Mouse (Mus musculus): Measurements from ENCODE around the gene Pxdn. TPM values are rescaled to one million over a fixed set of nuclear protein-coding genes. Genes with fewer than 3 reads are reported as not detected.

The Pxdn gene
- polyA plus RNA-seq, 1 experiment: 22.8 TPM

DNA sequence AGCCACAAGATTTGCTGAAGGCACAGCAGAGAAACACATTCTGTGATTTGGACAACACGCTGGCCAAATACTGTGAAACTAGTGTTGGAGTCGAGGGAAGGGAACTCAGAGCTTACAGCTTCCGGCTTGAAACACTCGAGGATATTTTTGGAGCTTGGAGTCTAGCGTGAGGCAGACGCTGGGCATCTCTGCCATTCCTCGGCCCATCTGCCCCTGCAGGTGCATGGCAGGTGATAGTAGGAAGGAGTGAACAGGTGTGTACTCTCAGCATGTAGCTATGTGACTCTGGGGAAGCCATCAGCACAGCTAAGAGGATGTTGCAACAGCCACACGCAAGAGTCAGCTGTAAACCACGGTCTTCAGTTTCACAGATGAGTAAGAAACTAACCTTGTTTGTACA lies 112.4 kb downstream of the Pxdn start:
- H3K79me2 ChIP-seq (ENCODE audit: control insufficient read depth, insufficient read depth): no peaks in the 10 kb centered on the region
- no peak for TF ChIP-seq MYOD1 (IDR thresholded peaks at IDR 0.05; ENCODE audit: control insufficient read depth, insufficient read length, low read depth)
- no peak for TF ChIP-seq CTCF (IDR thresholded peaks at IDR 0.05; ENCODE audit: control insufficient read depth, insufficient read depth, insufficient read length)
- TF ChIP-seq FOSL1 (IDR thresholded peaks at IDR 0.05; ENCODE audit: insufficient read depth, low read length, poor library complexity, severe bottlenecking): no peak
- no peak for TF ChIP-seq MAX (IDR thresholded peaks at IDR 0.05)
- TF ChIP-seq MYOG (IDR thresholded peaks at IDR 0.05; ENCODE audit: control insufficient read depth, extremely low read depth, insufficient read length): no peak
- TF ChIP-seq USF1 (IDR thresholded peaks at IDR 0.05; ENCODE audit: low read depth): no peak
- no peak for TF ChIP-seq CEBPB (IDR thresholded peaks at IDR 0.05; ENCODE audit: low read depth)

DNA sequence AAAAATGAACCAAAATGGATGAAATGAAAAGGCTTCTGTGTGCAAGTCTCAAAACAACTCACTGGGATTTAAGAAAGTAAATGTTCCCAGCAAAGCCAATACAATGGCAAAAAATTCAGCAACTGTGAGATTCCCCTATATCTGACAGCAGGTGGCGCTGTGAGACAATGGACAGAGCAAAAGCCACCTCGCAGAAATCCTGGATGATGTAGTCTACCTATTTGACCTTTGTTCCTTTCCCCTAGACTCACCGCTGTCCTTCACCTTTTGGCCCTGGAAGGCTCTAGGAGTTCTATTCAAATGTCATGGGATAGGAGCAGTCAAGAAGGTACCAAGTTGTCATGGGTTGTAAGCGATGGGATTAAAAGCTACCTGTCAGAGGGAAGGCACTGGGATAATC lies 112.8 kb downstream of the Pxdn start:
- TF ChIP-seq MAX (IDR thresholded peaks at IDR 0.05) (no peak), CTCF (IDR thresholded peaks at IDR 0.05; ENCODE audit: control insufficient read depth, insufficient read depth, insufficient read length) (no peak), FOSL1 (IDR thresholded peaks at IDR 0.05; ENCODE audit: insufficient read depth, low read length, poor library complexity, severe bottlenecking) (no peak), USF1 (IDR thresholded peaks at IDR 0.05; ENCODE audit: low read depth) (no peak), MYOD1 (IDR thresholded peaks at IDR 0.05; ENCODE audit: control insufficient read depth, insufficient read length, low read depth) (no peak), MYOG (IDR thresholded peaks at IDR 0.05; ENCODE audit: control insufficient read depth, extremely low read depth, insufficient read length) (no peak), CEBPB (IDR thresholded peaks at IDR 0.05; ENCODE audit: low read depth) (no peak)

More for the DNA sequence above, 112.4 kb downstream of the Pxdn start:
- H3K36me3 ChIP-seq (ENCODE audit: control insufficient read depth, insufficient read depth): no peaks in the 10 kb centered on the region
- no peak overlapping the region for H3ac ChIP-seq (ENCODE audit: control insufficient read depth, insufficient read length, low read depth)
- no peaks in the 10 kb centered on the region for H3K79me3 ChIP-seq (ENCODE audit: low read depth)
- H3K4me3 ChIP-seq (ENCODE audit: insufficient read depth, poor library complexity, severe bottlenecking): no peak overlapping the region
- peaks cover 11% of the 10 kb centered on the region for H3K27me3 ChIP-seq (ENCODE audit: control insufficient read depth, insufficient read depth, insufficient read length)

DNA sequence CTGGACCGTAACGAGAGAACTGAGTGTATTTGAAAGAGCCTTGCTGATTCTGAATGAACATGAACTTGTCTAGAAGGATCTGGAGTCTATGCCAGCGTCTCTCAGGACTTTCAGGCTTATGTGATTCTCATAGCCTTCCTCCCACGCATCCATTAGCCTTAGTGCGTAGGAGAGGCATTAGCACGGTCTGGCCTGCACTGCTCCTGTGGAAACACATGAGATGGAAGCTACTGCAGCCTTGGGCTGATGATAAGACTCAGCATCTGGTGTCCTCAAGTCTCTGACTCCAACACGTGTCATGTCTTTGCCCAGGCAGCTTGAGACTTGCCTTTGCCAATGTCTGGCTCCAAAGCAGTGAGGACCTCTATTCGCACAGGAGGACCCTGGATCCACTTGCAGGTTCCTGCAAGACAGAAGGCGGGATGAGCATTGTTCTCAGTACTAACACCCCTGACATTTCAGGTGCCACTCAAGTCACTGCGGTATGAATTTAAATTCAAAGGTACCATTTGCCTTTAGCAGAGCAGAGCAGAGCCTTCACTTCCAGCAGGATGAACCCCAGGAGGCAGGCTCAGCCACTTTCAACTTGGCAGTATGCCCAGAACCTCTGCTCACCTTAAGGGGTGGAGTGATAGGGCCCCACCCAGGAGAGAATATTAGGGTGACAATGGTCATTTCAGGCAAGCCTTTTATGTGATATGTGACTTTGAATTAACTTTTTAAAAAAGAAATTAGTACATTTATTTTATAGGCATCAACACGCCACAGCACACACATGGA lies 117.5 kb downstream of the Pxdn start:
- Histone ChIP-seq H3K79me3 (ENCODE audit: low read depth) (no peaks in the 10 kb centered on the region), H3ac (ENCODE audit: control insufficient read depth, insufficient read length, low read depth) (no peak overlapping the region), H3K79me2 (ENCODE audit: control insufficient read depth, insufficient read depth) (no peaks in the 10 kb centered on the region), H3K4me3 (ENCODE audit: insufficient read depth, poor library complexity, severe bottlenecking) (no peak overlapping the region), H3K36me3 (ENCODE audit: control insufficient read depth, insufficient read depth) (no peaks in the 10 kb centered on the region), H3K27me3 (ENCODE audit: control insufficient read depth, insufficient read depth, insufficient read length) (no peaks in the 10 kb centered on the region)
- TF ChIP-seq MYOD1 (IDR thresholded peaks at IDR 0.05; ENCODE audit: control insufficient read depth, insufficient read length, low read depth) (no peak), FOSL1 (IDR thresholded peaks at IDR 0.05; ENCODE audit: insufficient read depth, low read length, poor library complexity, severe bottlenecking) (no peak), CTCF (IDR thresholded peaks at IDR 0.05; ENCODE audit: control insufficient read depth, insufficient read depth, insufficient read length) (no peak)

More for the DNA sequence above, 112.8 kb downstream of the Pxdn start:
- no peak overlapping the region for H3K4me3 ChIP-seq (ENCODE audit: insufficient read depth, poor library complexity, severe bottlenecking)
- H3K36me3 ChIP-seq (ENCODE audit: control insufficient read depth, insufficient read depth): no peaks in the 10 kb centered on the region
- peaks cover 11% of the 10 kb centered on the region for H3K27me3 ChIP-seq (ENCODE audit: control insufficient read depth, insufficient read depth, insufficient read length)
- no peaks in the 10 kb centered on the region for H3K79me3 ChIP-seq (ENCODE audit: low read depth)
- no peak overlapping the region for H3ac ChIP-seq (ENCODE audit: control insufficient read depth, insufficient read length, low read depth)
- no peaks in the 10 kb centered on the region for H3K79me2 ChIP-seq (ENCODE audit: control insufficient read depth, insufficient read depth)

DNA sequence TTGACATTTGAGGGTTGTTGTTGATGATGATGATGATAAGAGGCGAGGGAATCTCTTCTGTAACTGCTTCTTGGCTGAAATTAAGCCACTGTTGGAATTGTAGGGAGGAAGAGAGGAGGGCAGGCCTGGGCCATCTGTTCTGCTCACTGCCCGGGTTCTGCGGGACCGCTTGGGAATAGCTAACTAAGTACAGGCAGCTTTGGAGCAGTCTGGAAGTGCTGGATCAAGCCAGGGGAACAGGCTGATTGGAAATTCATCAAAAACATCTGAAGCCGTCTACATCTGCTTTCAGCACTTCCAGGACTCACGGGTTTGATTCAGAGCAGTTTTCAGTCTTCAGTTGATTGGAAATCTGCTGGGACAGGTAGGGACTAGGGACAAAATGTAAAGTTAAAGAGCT lies 120.6 kb downstream of the Pxdn start:
- Histone ChIP-seq H3K4me3 (ENCODE audit: insufficient read depth, poor library complexity, severe bottlenecking) (no peak overlapping the region), H3K36me3 (ENCODE audit: control insufficient read depth, insufficient read depth) (no peaks in the 10 kb centered on the region), H3K79me2 (ENCODE audit: control insufficient read depth, insufficient read depth) (no peaks in the 10 kb centered on the region), H3K27me3 (ENCODE audit: control insufficient read depth, insufficient read depth, insufficient read length) (no peaks in the 10 kb centered on the region), H3K79me3 (ENCODE audit: low read depth) (no peaks in the 10 kb centered on the region), H3ac (ENCODE audit: control insufficient read depth, insufficient read length, low read depth) (no peak overlapping the region)
- TF ChIP-seq USF1 (IDR thresholded peaks at IDR 0.05; ENCODE audit: low read depth) (no peak), MAX (IDR thresholded peaks at IDR 0.05) (no peak), MYOG (IDR thresholded peaks at IDR 0.05; ENCODE audit: control insufficient read depth, extremely low read depth, insufficient read length) (no peak), FOSL1 (IDR thresholded peaks at IDR 0.05; ENCODE audit: insufficient read depth, low read length, poor library complexity, severe bottlenecking) (no peak), CEBPB (IDR thresholded peaks at IDR 0.05; ENCODE audit: low read depth) (no peak), MYOD1 (IDR thresholded peaks at IDR 0.05; ENCODE audit: control insufficient read depth, insufficient read length, low read depth) (no peak), CTCF (IDR thresholded peaks at IDR 0.05; ENCODE audit: control insufficient read depth, insufficient read depth, insufficient read length) (no peak)

DNA sequence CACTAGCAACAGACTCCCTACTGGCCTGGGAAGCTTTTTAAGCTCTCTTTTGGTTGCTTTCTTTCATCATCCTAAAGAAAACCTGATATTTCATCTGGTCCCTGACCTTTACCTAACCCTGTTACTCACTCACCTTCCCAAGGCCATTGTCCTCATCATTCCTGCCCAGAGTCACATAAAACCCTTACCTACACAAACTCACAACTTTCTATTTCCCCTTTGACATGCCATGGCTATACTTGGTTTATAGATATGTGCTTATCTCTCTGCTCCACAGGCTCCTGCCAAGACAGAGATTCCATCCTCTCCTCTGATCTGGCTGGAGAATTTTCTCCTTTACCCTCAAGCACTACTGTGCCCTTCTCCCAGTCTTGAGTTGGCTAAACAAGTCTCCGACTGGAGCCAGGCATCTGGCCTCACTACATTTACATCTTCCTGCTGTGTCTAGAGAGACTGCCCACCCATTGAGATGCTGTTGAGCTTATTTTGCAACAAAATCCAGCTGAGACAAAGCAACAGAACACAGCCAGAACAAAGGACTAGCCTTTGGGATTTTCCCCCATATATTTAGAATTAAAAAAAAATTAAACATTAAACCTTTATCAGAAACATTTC lies 124.2 kb downstream of the Pxdn start:
- TF ChIP-seq MYOD1 (IDR thresholded peaks at IDR 0.05; ENCODE audit: control insufficient read depth, insufficient read length, low read depth) (no peak), FOSL1 (IDR thresholded peaks at IDR 0.05; ENCODE audit: insufficient read depth, low read length, poor library complexity, severe bottlenecking) (no peak), MYOG (IDR thresholded peaks at IDR 0.05; ENCODE audit: control insufficient read depth, extremely low read depth, insufficient read length) (no peak), MAX (IDR thresholded peaks at IDR 0.05) (no peak), USF1 (IDR thresholded peaks at IDR 0.05; ENCODE audit: low read depth) (no peak), CTCF (IDR thresholded peaks at IDR 0.05; ENCODE audit: control insufficient read depth, insufficient read depth, insufficient read length) (no peak), CEBPB (IDR thresholded peaks at IDR 0.05; ENCODE audit: low read depth) (no peak)
- Histone ChIP-seq H3K27me3 (ENCODE audit: control insufficient read depth, insufficient read depth, insufficient read length) (no peaks in the 10 kb centered on the region), H3K4me3 (ENCODE audit: insufficient read depth, poor library complexity, severe bottlenecking) (no peak overlapping the region), H3K79me2 (ENCODE audit: control insufficient read depth, insufficient read depth) (no peaks in the 10 kb centered on the region), H3K79me3 (ENCODE audit: low read depth) (no peaks in the 10 kb centered on the region), H3K36me3 (ENCODE audit: control insufficient read depth, insufficient read depth) (no peaks in the 10 kb centered on the region), H3ac (ENCODE audit: control insufficient read depth, insufficient read length, low read depth) (no peak overlapping the region)
